Mouse (Mus musculus) frontal cortex, postnatal 10 days (tissue): ENCODE data around the gene Trappc1.
"Not testable (repeated sequence)": the region's sequence is repeated elsewhere in the genome, so short reads cannot be mapped to it uniquely, and the experiment has no call there.

Experiments used
- DNase-seq, 2 experiments: peaks; one replicate each; pipeline ENCODE4 v3.0.0; 2022; ENCODE audit warnings: low spot score in 2 of 2, mixed read lengths in 1 of 2

Trappc1 gene

DNA sequence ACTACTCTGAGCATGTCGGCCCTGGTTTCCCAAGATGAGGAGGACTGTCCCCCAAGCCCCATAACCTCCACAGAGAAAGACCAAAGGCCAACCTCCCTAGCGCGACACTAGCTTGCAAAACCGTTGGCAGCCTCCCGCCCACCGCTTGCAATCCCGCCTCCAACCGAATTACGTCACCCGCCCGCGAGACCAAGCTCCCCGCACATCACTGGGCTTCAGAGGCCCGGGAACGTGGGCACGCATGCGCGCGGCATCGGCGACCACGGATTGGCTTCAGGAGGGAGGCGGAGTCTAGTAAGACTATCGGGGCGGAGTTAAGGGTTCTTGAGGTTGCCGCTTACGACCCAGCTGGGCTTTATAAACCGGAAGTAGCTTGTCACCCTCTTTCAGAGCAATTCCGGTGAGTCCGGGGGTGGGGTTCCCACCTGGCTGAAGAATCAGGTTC is at the start of gene Trappc1, which contains the start of gene Cntrob:
Trappc1 (plus strand) TSS at position 314 of the 445 bp plus-strand sequence.
Cntrob (minus strand) TSS at position 109 of the 445 bp plus-strand sequence.
- DNase-seq, result peak; percentile 98 to 99

GRCm38 (mm10) chr11:69275650-69276049 is 48.1 kb upstream of the Trappc1 start:
- no peak for DNase-seq

DNA sequence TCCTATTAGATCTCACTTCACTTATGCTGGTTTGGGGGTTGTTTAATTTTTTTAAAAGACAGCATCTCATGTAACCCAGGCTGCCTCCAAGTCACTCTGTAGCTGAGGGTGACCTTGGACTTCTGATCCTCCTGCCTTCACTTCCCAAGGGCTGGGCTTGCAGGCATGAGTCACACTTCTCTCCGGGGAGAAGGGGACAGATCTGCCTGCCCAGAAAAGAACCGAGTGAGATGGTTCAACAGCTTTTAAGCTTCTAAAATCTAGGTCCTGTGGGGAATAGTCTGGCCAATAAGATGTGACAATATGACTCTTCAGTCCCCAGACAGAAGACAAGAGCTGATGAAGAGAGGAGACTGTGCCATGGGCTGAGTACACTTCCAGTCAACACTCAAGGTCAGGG is 47.7 kb upstream of the Trappc1 start:
- DNase-seq, result no peak

- no peak for DNase-seq
Measured at GRCm38 (mm10) chr11:69277267-69277666, 46.5 kb upstream of the Trappc1 start.

DNA sequence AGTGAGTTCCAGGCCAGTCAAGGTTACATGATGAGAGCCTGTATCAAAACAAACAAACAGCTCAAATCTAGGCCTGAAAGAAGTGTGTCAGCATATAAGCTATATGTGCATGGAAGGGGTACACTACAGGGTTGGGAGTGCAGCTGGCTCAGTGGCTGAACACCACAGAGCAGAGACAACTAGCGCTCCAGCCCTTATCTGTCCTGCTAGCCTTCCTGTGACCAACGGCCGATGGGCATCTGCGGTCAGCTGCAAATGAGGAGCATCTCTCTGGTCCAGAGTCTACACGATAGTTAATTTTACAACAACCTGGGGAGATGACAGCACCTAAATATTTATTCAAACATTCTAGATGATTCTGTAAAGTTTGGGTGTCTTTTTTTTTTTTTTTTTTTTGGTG is 32.7 kb upstream of the Trappc1 start:
- DNase-seq, result no peak

DNA sequence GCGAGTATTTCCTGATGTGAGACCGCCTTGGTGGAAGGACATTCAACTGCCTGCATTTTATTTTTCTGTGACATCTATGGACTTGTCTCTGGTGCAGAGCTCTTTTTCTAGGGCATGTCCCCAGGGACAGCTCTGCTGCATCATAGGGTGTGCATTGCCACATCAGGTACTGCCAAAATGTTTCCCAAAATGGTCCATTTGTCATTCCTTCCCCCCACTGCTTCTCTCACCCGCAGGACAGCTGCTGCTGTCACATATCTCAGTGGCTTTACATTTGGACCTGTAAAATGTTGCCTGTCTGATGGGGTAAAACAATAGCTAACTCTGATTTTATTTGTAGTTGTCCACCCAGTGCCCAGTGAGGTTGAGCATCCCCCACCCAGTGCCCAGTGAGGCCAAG is 28.5 kb upstream of the Trappc1 start:
- DNase-seq, result no peak

- DNase-seq, result no peak
Measured at GRCm38 (mm10) chr11:69297799-69298198, 26.0 kb upstream of the Trappc1 start.

GRCm38 (mm10) chr11:69298231-69298630 is 25.5 kb upstream of the Trappc1 start:
- no peak for DNase-seq

DNA sequence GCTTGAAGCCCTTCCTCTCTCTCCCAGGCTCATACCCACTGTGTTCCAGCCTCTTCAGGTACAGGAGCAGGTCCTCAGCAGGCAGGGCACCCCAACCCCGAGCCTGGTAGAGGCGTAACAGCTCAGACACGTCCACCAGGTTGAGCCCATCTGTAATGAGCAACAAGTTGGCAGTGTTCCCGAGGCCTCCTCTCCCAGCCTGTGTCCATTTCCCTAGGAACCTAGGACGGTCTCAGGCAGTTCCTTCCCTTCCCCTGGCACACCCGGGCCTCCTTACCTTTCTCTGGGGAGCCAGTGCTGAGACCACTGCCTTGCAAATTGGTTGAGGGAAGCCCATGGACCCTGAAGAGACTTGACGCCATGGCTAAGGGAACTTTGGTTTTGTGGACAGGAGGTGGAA is 21.0 kb upstream of the Trappc1 start:
- DNase-seq, result no peak

GRCm38 (mm10) chr11:69305291-69305690 is 18.5 kb upstream of the Trappc1 start:
- no peak for DNase-seq

DNA sequence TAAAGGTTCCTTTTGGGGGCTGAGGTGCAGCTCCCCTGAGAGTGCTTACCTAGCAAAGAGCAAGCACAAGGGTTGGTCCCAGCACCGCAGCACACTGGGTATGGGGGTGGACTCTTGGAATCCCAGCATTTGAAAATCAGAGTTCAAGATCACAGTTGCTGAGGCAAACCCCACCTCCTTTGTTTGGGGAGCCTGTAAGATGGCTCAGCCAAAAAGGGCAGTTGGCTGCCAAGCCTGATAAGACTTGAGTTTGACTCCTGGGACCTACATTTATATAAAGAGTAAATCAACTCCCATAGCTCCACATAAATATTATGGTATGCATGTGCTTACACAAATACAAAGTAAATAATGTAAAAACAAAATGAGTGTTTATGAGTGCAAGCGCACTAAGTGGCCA is 17.7 kb upstream of the Trappc1 start:
- DNase-seq, result no peak

GRCm38 (mm10) chr11:69311266-69311665 is 12.5 kb upstream of the Trappc1 start:
- no peak for DNase-seq

- no peak for DNase-seq
Measured at GRCm38 (mm10) chr11:69316361-69316760, 7.4 kb upstream of the Trappc1 start.

DNA sequence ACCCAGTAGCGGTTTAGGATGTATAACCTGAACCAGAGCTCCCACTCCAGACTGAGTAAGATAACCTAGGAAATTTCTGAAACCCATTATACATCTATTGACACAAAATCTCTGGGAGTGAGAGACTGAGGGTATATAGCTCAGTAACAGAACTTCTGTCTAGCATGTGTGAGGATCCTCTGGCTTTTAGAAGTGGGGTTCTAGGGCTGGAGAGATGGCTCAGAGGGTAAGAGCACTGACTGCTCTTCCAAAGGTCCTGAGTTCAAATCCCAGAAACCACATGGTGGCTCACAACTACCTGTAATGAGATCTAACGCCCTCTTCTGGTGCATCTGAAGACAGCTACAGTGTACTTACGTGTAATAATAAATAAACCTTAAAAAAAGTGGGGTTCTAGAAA is 5.8 kb upstream of the Trappc1 start:
- DNase-seq, result not testable (repeated sequence)

- no peak for DNase-seq
Measured at GRCm38 (mm10) chr11:69321580-69321979, 2.2 kb upstream of the Trappc1 start.

DNA sequence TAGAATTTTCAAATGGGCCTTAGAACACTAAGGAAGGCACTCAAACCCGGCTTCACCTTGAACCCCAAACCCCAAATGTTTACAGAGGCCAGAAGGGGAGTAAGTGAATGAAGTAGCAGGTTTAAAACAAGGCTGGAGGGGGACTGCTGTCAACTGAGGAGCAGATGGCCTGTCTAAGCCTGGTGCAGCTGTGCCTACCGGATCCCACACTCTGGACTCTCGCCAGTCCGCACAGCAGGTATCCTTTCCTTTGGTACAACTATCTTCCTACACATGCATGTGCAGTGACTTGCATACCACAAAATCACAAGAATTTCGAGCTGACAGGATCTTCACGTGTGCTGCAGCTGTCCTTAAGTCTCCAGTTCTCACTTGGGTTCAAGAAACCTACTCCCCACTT is 1.8 kb upstream of the Trappc1 start:
- no peak for DNase-seq

DNA sequence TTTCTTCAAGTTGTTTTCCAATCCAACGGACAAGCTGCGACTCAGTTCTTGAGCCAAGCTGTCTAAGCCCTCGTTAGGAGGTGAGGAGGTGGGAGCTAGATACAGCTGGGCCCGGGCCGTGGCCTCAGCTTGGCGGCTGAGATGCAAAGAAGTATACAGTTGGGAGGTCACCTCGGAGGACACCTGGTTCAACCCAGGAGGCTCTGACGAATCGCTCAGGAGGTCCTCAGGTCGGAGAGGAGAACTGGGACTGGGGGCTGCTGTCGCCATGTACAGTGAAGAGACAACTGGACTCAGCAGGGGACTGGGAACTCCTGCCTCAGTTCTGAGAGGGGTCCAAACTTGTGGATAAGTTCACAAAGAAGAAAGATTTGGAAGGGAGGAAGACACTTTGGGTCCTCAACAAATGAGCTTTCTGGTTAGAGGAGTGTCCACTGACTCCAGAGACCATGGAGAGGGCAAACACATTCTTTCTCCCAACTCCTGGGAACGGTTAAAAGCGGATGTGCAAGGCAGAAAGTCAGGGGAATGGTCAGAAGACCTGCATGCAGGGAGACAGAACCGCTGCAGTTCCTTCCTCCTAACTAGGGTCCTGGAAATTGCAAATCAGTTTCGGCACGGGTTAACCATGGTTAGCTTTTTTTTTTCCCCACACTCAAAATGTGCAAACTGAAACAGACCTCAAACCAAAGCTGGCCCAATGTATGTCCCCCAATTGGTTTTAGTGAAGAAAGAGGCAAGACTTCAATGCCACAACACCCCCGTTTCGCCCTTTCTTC is 898 bp upstream of the Trappc1 start:
- DNase-seq, result no peak

GRCm38 (mm10) chr11:69324749-69325148 is 969 bp downstream of the Trappc1 start:
- DNase-seq, result no peak

DNA sequence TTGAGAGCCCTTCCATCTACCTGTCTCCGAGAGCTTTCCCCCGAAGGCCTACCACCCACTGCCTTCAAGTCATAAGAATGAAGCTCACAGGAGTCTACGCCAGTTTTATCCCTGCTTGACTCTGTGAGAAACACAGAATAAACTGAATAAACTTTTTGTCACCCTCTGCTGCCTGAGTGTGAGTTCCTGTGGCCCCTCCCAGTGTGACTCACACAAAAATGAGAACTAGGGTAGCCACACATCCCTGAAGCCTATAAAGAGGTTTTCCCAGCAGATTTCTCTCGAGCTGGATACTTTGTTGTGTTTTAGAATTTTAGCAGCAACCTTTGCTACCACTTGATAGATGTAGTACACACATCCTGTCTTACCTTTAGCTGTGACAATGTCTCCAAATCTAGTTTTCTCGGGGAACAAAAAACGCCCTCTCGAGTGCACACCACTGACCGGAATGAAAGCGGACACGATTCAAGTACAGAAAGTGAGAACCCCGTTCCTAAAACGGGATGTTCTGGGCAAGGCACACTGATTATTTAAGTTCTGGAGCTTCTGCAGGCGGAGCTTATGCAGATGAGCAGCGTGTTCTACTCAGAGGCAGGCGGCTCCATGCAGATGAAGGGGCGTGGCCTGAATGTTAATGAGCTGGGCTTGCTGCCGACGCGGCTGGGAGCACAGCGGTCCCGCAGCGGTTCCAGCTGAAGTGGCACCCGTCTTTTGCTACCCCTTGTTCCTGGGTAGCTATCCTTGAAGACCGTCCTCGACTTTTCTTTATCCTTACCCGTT is 2.0 kb downstream of the Trappc1 start, which contains the start of gene Kcnab3:
Kcnab3 (plus strand) TSS at position 631 of the 780 bp plus-strand sequence.
- DNase-seq, result peak; percentile 77 to 81

GRCm38 (mm10) chr11:69326408-69327156 is 2.8 kb downstream of the Trappc1 start:
- no peak for DNase-seq

- no peak for DNase-seq
Measured at GRCm38 (mm10) chr11:69327157-69327442, 3.3 kb downstream of the Trappc1 start.

GRCm38 (mm10) chr11:69327648-69328047 is 3.9 kb downstream of the Trappc1 start:
- DNase-seq, result no peak
